Mouse (Mus musculus) liver, embryonic 12.5 days (tissue): ENCODE measurements around the gene Dock2. TPM values are rescaled to one million over a fixed set of nuclear protein-coding genes. Genes with fewer than 3 reads are reported as not detected.

Experiments
- ATAC-seq: fragments of 200-750 bp; cut with Nextera tagmentation; 2 replicates; pipeline ENCODE4 v1.8.0; 2017; ENCODE audit warnings: moderate number of reproducible peaks, mild to moderate bottlenecking, moderate library complexity
- H3K27ac ChIP-seq: fragments of 300-500 bp; sonication (generic); 2 replicates; pipeline ENCODE4 v1.5.1; 2016; ENCODE audit warnings: mild to moderate bottlenecking
- H3K27me3 ChIP-seq: fragments of 300-500 bp; sonication (generic); replicated peaks from 2 replicates; pipeline ENCODE4 v1.6.1; 2016; ENCODE audit warnings: mild to moderate bottlenecking, moderate library complexity
- H3K36me3 ChIP-seq: fragments of 300-500 bp; sonication (generic); 2 replicates; pipeline ENCODE4 v1.6.1; 2016; ENCODE audit warnings: mild to moderate bottlenecking, moderate library complexity
- H3K4me1 ChIP-seq: fragments of 300-500 bp; sonication (generic); 2 replicates; pipeline ENCODE4 v1.6.1; 2016
- H3K4me2 ChIP-seq: fragments of 300-500 bp; sonication (generic); 2 replicates; pipeline ENCODE4 v1.6.1; 2016; ENCODE audit warnings: mild to moderate bottlenecking, moderate library complexity
- H3K4me3 ChIP-seq: fragments of 300-500 bp; sonication (generic); 2 replicates; pipeline ENCODE4 v1.5.1; 2016; ENCODE audit warnings: mild to moderate bottlenecking, moderate library complexity
- H3K9ac ChIP-seq: fragments of 300-500 bp; sonication (generic); 2 replicates; pipeline ENCODE4 v1.6.1; 2016; ENCODE audit warnings: mild to moderate bottlenecking, moderate library complexity
- H3K9me3 ChIP-seq: fragments of 300-500 bp; sonication (generic); replicated peaks from 2 replicates; pipeline ENCODE4 v1.6.1; 2016; ENCODE audit warnings: mild to moderate bottlenecking, moderate library complexity
- WGBS: fragments of 180-500 bp; shearing (Covaris S2); methylation state at CpG from one replicate; pipeline ENCODE4 v1.1.7; 2016; ENCODE audit not compliant: insufficient replicate concordance; 5-methylcytosine and 5-hydroxymethylcytosine counted together
- polyA plus RNA-seq: library from polyadenylated mRNA; unstranded; fragments of >200 nt; fragmentation: Nextera tagmentation; extraction: Ambion mirVana; gene quantifications from 2 replicates; pipeline ENCODE4 v1.2.1, GENCODE M21; 2016

Dock2 gene
- polyA plus RNA-seq, 1 experiment from 2014 or later: 6.3 TPM

DNA sequence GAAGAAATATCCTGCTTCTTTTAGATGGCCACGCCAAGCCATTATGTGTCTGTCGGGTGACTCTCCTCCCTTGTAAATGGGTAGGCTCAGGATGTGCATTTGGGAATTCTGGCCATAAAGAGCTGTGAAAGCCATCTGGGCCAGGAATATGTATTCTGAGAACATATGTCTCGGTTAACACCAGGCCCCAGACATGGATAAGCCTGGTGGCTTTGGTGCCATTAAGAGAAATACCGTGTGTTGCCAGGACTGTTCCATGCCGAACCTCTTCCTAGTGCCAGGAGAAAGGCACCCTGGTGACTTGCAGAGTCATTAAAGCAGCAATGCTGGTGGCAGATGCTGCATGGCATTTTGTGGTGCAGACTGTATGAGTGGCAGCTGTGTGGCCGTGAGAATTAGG is 406.0 kb downstream of the Dock2 start:
- Histone ChIP-seq H3K9ac (no peak overlapping the region), H3K9me3 (no peaks in the 10 kb centered on the region), H3K4me1 (no peaks in the 10 kb centered on the region), H3K36me3 (no peaks in the 10 kb centered on the region), H3K4me3 (no peak overlapping the region), H3K27ac (no peak overlapping the region), H3K4me2 (no peak overlapping the region), H3K27me3 (no peaks in the 10 kb centered on the region)
- WGBS: 73% methylated on average over 6 of the region's 6 CpGs
- ATAC-seq: no peak

DNA sequence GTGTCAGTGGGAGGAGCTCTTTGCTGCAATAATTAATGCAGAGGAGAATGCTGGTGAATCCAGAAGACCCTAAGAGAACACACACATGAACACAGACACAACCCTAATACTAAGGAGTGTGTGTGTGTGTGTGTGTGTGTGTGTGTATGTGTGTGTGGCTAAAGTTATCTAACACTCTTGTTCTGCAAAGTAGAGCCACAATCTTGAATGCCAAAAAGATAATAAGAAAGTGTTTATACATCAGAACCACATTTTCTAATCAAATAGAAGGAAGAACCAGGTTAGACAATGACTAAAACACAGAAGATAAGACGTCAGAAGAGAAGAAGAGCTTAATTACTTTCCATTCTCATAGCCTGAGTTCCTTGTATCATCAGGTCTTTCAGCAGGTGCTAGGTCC is 408.1 kb downstream of the Dock2 start:
- WGBS: 44% methylated on average over 1 of the region's 1 CpGs
- no peaks in the 10 kb centered on the region for H3K4me1 ChIP-seq
- no peak overlapping the region for H3K4me2 ChIP-seq
- H3K27me3 ChIP-seq: no peaks in the 10 kb centered on the region
- ATAC-seq: no peak
- H3K36me3 ChIP-seq: no peaks in the 10 kb centered on the region
- H3K9ac ChIP-seq: no peak overlapping the region
- no peaks in the 10 kb centered on the region for H3K9me3 ChIP-seq
- no peak overlapping the region for H3K27ac ChIP-seq
- no peak overlapping the region for H3K4me3 ChIP-seq

DNA sequence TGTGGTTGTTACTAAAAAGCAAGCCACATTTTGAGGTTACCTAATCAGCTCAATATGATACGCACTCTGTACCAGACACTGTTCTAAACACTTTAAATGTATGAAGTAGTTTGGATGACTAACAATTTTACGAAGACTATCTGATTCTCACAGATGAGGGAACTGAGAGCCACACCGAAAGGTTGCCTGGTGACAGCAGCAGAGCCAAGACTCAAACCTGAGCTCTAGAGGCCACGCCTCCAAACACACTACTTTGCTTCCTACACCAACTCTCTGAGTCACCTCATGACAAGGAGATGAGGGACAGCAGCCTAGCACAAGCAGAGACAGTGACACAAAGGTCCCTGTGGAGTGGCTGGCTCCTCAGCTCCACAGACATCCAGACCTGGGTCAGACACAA is 411.5 kb downstream of the Dock2 start:
- Histone ChIP-seq H3K9me3 (no peaks in the 10 kb centered on the region), H3K4me3 (no peak overlapping the region), H3K36me3 (no peaks in the 10 kb centered on the region), H3K4me2 (no peak overlapping the region), H3K27me3 (no peaks in the 10 kb centered on the region), H3K9ac (no peak overlapping the region), H3K4me1 (no peaks in the 10 kb centered on the region), H3K27ac (no peak overlapping the region)
- no peak for ATAC-seq
- 60% methylated on average over 4 of the region's 4 CpGs for WGBS

- H3K27me3 ChIP-seq: no peaks in the 10 kb centered on the region
- ATAC-seq: no peak
- H3K4me3 ChIP-seq: no peak overlapping the region
- H3K36me3 ChIP-seq: no peaks in the 10 kb centered on the region
- WGBS: 69% methylated on average over 2 of the region's 2 CpGs
- H3K27ac ChIP-seq: no peak overlapping the region
- no peak overlapping the region for H3K4me2 ChIP-seq
- no peak overlapping the region for H3K9ac ChIP-seq
- H3K9me3 ChIP-seq: no peaks in the 10 kb centered on the region
- no peaks in the 10 kb centered on the region for H3K4me1 ChIP-seq
Observed at GRCm38 (mm10) chr11:34356109-34356508, 427.6 kb downstream of the Dock2 start.

DNA sequence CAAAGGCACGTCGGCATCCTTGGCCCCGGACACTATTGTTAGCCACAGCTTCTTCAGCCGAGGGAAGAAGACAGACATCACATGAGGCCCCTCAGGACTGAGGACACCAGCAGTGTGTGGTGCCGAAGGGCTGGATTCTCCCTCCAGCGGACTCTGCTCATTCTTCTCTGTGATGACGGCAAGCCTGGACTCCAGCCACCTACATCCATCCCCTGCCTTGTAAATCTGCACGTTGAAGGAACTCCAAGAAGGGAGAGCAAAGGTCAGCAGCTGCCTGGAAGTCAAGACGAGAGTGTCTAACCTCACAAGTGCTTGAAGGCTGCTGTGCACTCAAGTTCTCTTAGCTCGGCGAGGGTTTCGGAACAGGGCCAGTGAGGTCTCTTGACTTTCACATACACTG is 428.3 kb downstream of the Dock2 start:
- Histone ChIP-seq H3K4me1 (no peaks in the 10 kb centered on the region), H3K4me2 (no peak overlapping the region), H3K36me3 (no peaks in the 10 kb centered on the region), H3K4me3 (no peak overlapping the region), H3K9ac (no peak overlapping the region), H3K27me3 (no peaks in the 10 kb centered on the region), H3K27ac (no peak overlapping the region), H3K9me3 (no peaks in the 10 kb centered on the region)
- WGBS: 70% methylated on average over 12 of the region's 12 CpGs
- no peak for ATAC-seq

- no peak overlapping the region for H3K4me2 ChIP-seq
- H3K27ac ChIP-seq: no peak overlapping the region
- ATAC-seq: no peak
- no peaks in the 10 kb centered on the region for H3K27me3 ChIP-seq
- H3K4me1 ChIP-seq: no peaks in the 10 kb centered on the region
- H3K9ac ChIP-seq: no peak overlapping the region
- no peak overlapping the region for H3K4me3 ChIP-seq
- no peaks in the 10 kb centered on the region for H3K36me3 ChIP-seq
- 78% methylated on average over 10 of the region's 10 CpGs for WGBS
- no peaks in the 10 kb centered on the region for H3K9me3 ChIP-seq
Observed at GRCm38 (mm10) chr11:34349453-34350056, 434.1 kb downstream of the Dock2 start.

DNA sequence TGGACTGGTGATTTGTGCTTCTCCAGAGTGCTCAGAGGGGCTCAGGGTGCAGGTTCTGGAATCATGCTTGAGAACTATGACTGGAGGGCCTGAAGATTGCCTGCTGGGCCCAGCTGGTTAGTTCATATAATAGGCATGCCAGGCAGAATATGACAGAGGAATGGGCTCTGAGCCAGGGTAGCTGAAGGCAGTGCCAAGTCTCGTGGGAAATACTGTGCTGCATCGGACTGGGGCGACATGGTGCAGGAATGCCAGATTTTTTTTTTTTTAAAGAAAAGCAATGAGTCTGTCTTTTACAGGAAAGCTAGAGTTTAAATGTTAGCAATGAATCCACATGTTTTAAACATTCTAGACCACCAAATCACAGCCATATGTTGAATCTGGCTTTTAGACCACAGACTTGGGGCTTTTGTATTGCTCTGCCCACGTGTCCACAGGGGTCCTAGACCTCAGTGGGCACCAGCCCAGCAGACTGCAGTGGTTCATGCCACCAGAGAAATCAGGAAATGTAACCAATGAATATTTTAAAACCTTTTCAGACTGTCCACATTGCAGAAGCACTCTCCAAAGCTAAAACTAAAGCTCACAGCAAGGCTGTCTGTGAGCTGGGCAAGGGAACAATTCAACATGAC is 435.3 kb downstream of the Dock2 start:
- H3K4me3 ChIP-seq: no peak overlapping the region
- 61% methylated on average over 4 of the region's 4 CpGs for WGBS
- no peak overlapping the region for H3K27ac ChIP-seq
- H3K9me3 ChIP-seq: no peaks in the 10 kb centered on the region
- no peaks in the 10 kb centered on the region for H3K36me3 ChIP-seq
- no peaks in the 10 kb centered on the region for H3K4me1 ChIP-seq
- ATAC-seq: no peak
- H3K9ac ChIP-seq: no peak overlapping the region
- H3K27me3 ChIP-seq: no peaks in the 10 kb centered on the region
- H3K4me2 ChIP-seq: no peak overlapping the region

- 74% methylated on average over 5 of the region's 5 CpGs for WGBS
Observed at GRCm38 (mm10) chr11:34344310-34344709, 439.4 kb downstream of the Dock2 start.

GRCm38 (mm10) chr11:34343742-34344307 is 439.9 kb downstream of the Dock2 start:
- Histone ChIP-seq H3K36me3 (no peaks in the 10 kb centered on the region), H3K9me3 (no peaks in the 10 kb centered on the region), H3K4me2 (no peak overlapping the region), H3K9ac (no peak overlapping the region), H3K27me3 (no peaks in the 10 kb centered on the region), H3K27ac (no peak overlapping the region), H3K4me3 (no peak overlapping the region), H3K4me1 (no peaks in the 10 kb centered on the region)
- 64% methylated on average over 4 of the region's 4 CpGs for WGBS
- ATAC-seq: no peak

More at GRCm38 (mm10) chr11:34344310-34344709, 439.4 kb downstream of the Dock2 start:
- Histone ChIP-seq H3K27me3 (no peaks in the 10 kb centered on the region), H3K9me3 (no peaks in the 10 kb centered on the region), H3K4me2 (no peak overlapping the region), H3K27ac (no peak overlapping the region), H3K36me3 (no peaks in the 10 kb centered on the region), H3K9ac (no peak overlapping the region), H3K4me3 (no peak overlapping the region), H3K4me1 (no peaks in the 10 kb centered on the region)
- no peak for ATAC-seq

DNA sequence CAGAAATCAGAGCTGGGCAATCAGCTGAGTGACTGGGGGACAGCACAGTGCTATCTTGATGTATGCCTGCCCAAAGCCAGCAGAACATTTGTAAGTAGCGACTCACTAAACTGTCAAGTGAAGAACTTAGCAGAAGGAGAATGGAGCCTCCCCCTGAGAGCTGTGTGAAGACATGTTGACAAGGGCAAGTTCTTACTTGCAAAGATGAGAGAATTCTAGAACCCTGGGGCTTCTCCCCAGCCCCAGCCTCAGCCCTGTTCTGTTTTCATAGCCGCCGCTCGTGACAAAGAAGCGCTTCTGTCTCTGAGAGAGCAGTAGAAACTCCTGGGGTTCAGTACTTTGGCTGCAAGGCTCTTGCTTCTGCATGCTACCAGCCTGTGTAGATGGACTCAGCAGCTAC is 444.0 kb downstream of the Dock2 start:
- H3K27ac ChIP-seq: no peak overlapping the region
- no peak overlapping the region for H3K9ac ChIP-seq
- no peaks in the 10 kb centered on the region for H3K4me1 ChIP-seq
- no peaks in the 10 kb centered on the region for H3K36me3 ChIP-seq
- no peak for ATAC-seq
- H3K9me3 ChIP-seq: no peaks in the 10 kb centered on the region
- no peaks in the 10 kb centered on the region for H3K27me3 ChIP-seq
- WGBS: 84% methylated on average over 5 of the region's 5 CpGs
- H3K4me3 ChIP-seq: no peak overlapping the region
- H3K4me2 ChIP-seq: no peak overlapping the region

- no peak overlapping the region for H3K4me3 ChIP-seq
- 39% methylated on average over 1 of the region's 1 CpGs for WGBS
- H3K9me3 ChIP-seq: no peaks in the 10 kb centered on the region
- no peak overlapping the region for H3K9ac ChIP-seq
- no peak overlapping the region for H3K4me2 ChIP-seq
- ATAC-seq: no peak
- no peaks in the 10 kb centered on the region for H3K27me3 ChIP-seq
- H3K36me3 ChIP-seq: no peaks in the 10 kb centered on the region
- H3K27ac ChIP-seq: no peak overlapping the region
- H3K4me1 ChIP-seq: peaks cover 10% of the 10 kb centered on the region
Observed at GRCm38 (mm10) chr11:34337907-34338306, 445.8 kb downstream of the Dock2 start.

DNA sequence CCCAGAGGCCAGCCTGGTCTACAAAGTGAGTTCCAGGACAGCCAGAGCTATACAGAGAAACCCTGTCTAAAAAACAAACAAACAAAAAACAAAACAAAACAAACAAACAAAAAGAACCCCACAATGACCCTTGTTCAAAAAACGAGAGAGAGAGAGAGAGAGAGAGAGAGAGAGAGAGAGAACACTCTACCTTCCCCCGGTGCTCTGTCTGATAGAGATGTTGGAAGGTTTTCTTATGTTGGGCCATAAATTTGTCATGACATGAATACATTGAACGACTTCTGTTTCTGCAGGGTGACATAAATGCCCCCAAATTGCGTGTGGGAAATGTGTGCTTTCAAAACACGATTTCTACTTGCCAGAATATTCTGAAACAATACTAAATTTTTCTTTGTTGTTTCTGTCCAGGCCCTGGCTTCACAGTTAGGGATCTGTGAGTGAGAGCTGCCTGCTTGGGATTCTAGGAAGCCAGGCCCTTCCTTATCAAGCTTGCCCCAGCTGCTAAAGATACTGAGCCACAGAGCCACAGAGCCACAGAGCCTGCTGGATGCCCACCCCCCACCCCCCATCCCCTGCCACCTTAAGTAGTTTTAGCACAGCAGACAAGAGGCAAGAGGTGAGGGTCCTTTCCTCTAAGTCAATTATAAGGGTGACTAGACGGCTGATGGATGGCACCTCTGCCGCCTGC is 451.2 kb downstream of the Dock2 start:
- peak; percentile 92 for ATAC-seq
- 36% methylated on average over 7 of the region's 7 CpGs for WGBS
- H3K9ac ChIP-seq: no peak overlapping the region
- H3K27ac ChIP-seq: no peak overlapping the region
- no peaks in the 10 kb centered on the region for H3K27me3 ChIP-seq
- no peaks in the 10 kb centered on the region for H3K9me3 ChIP-seq
- H3K4me1 ChIP-seq: peaks cover 23% of the 10 kb centered on the region
- no peaks in the 10 kb centered on the region for H3K36me3 ChIP-seq
- peak overlapping the region; percentile 16; the same call in 1 of the 2 replicates for H3K4me2 ChIP-seq
- no peak overlapping the region for H3K4me3 ChIP-seq
